In the genomic region with DNA sequence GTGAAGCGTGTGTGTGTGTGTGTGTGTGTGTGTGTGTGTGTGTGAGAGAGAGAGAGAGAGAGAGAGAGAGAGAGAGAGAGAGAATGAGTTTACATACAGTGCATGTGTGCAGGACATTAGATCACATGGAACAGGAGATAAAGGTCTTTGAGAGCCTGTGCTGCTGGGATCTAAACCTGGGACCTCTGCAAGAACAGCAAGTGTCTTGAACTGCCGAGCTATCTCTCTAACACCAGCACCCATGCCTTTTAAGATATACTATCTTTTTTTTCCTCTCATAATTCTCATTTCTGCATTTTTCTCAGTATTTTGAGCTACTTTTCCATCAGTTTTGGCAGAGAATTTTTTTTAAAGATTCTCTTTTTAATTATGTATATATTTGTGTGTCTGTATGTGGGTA, we compare ENCODE assay signal across 20 mouse cellular contexts. TPM values are rescaled to one million over a fixed set of nuclear protein-coding genes. Genes with fewer than 3 reads are reported as not detected.
"Had no signal": no experiment of that assay in that cellular context is flagged by ENCODE, and none has a peak within 500 bp of the region (broad histone marks: within the 10 kb centered on the region; RNA-seq: fewer than 3 reads in every experiment).

No protein-coding gene starts in this region.

- ATAC-seq: inflammation-experienced regulatory T-cells, adult 6 months; intestine, postnatal 0 days had no signal

- H3K4me2 ChIP-seq: limb, embryonic 12.5 days; lung, embryonic 15.5 days; neural tube, embryonic 13.5 days had no signal

- H3K4me3 ChIP-seq: layer of hippocampus, adult 2 months; limb, embryonic 12.5 days; lung, embryonic 15.5 days; neural tube, embryonic 13.5 days had no signal

- H3K36me3 ChIP-seq: limb, embryonic 12.5 days; lung, embryonic 15.5 days; neural tube, embryonic 13.5 days had no signal

- H3K27ac ChIP-seq: layer of hippocampus, adult 2 months; limb, embryonic 12.5 days; lung, embryonic 15.5 days; macrophage; neural tube, embryonic 13.5 days had no signal

- H3K9ac ChIP-seq: limb, embryonic 12.5 days; lung, embryonic 15.5 days; neural tube, embryonic 13.5 days had no signal

- H3K9me3 ChIP-seq: limb, embryonic 12.5 days; lung, embryonic 15.5 days; neural tube, embryonic 13.5 days had no signal

- H3K27me3 ChIP-seq: lung, embryonic 15.5 days had no signal

- DNase-seq: kidney, postnatal 10 days; kidney, postnatal 4 days; midbrain, embryonic 14.5 days; right cerebral cortex, postnatal 14 days; thymus, postnatal 36 days had no signal

RNA-seq across cellular contexts. Expression of a gene that starts 2.0 kb away (rescaled TPM):
- total RNA-seq: layer of hippocampus, adult 2 months; layer of hippocampus, postnatal 25 days; left cerebral cortex, postnatal 25 days; monocyte, adult 5-6 weeks had no signal
- polyA plus RNA-seq: inflammation-experienced regulatory T-cells, adult 6 months; intestine, postnatal 0 days; liver, adult 2 months; macrophage; small intestine, adult 2 months had no signal

RNA-seq across cellular contexts. Expression of a gene that starts 5.7 kb away (rescaled TPM):
- total RNA-seq: layer of hippocampus, adult 2 months; layer of hippocampus, postnatal 25 days; left cerebral cortex, postnatal 25 days; liver, adult 2 months; monocyte, adult 5-6 weeks had no signal
- polyA plus RNA-seq: liver, adult 2 months; macrophage had no signal

RNA-seq across cellular contexts. Expression of a gene that starts 13.1 kb away (rescaled TPM):
- total RNA-seq: liver, adult 2 months; monocyte, adult 5-6 weeks had no signal
- polyA plus RNA-seq: inflammation-experienced regulatory T-cells, adult 6 months; intestine, postnatal 0 days; kidney, embryonic 14.5 days; limb, embryonic 12.5 days; macrophage; midbrain, embryonic 14.5 days; neural tube, embryonic 13.5 days; stomach, embryonic 16.5 days had no signal

RNA-seq across cellular contexts. Expression of a gene that starts 20.6 kb away (rescaled TPM):
- total RNA-seq: monocyte, adult 5-6 weeks had no signal
- polyA plus RNA-seq: kidney, embryonic 14.5 days; limb, embryonic 12.5 days; liver, adult 2 months; lung, embryonic 15.5 days; stomach, embryonic 16.5 days; thymus, postnatal 0 days had no signal

RNA-seq across cellular contexts. Expression of a gene that starts 38.0 kb away (rescaled TPM):
- total RNA-seq: monocyte, adult 5-6 weeks had no signal
- polyA plus RNA-seq: intestine, postnatal 0 days; macrophage had no signal
